Mouse (Mus musculus) hindbrain, embryonic 16.5 days (tissue): Measurements from ENCODE around the gene Gjb3. TPM values are rescaled to one million over a fixed set of nuclear protein-coding genes. Genes with fewer than 3 reads are reported as not detected.

ENCODE experiments used
- ATAC-seq: fragments of 200-750 bp; cut with Nextera tagmentation; 2 replicates; pipeline ENCODE4 v1.8.0; 2017; ENCODE audit warnings: moderate TSS enrichment, moderate library complexity
- H3K27ac ChIP-seq: fragments of 300-500 bp; sonication (generic); 2 replicates; pipeline ENCODE4 v1.5.1; 2014; ENCODE audit warnings: low read depth, mild to moderate bottlenecking, control low read depth, low read length, moderate library complexity
- H3K27me3 ChIP-seq: fragments of 300-500 bp; sonication (generic); replicated peaks from 2 replicates; pipeline ENCODE4 v1.6.1; 2014; ENCODE audit warnings: low read length; ENCODE audit not compliant: control insufficient read depth, insufficient read depth
- H3K36me3 ChIP-seq: fragments of 300-500 bp; sonication (generic); 2 replicates; pipeline ENCODE4 v1.6.1; 2014; ENCODE audit warnings: mild to moderate bottlenecking, low read length, moderate library complexity, mixed read lengths; ENCODE audit not compliant: control insufficient read depth, insufficient read depth
- H3K4me1 ChIP-seq: fragments of 300-500 bp; sonication (generic); 2 replicates; pipeline ENCODE4 v1.6.1; 2014; ENCODE audit warnings: low read depth, low read length; ENCODE audit not compliant: control insufficient read depth, insufficient read depth
- H3K4me2 ChIP-seq: fragments of 300-500 bp; sonication (generic); 2 replicates; pipeline ENCODE4 v1.6.1; 2014; ENCODE audit warnings: mild to moderate bottlenecking, low read length, control low read depth, moderate library complexity
- H3K4me3 ChIP-seq: fragments of 300-500 bp; sonication (generic); 2 replicates; pipeline ENCODE4 v1.5.1; 2014; ENCODE audit warnings: mild to moderate bottlenecking, low read length, control low read depth, moderate library complexity
- H3K9ac ChIP-seq: fragments of 300-500 bp; sonication (generic); 2 replicates; pipeline ENCODE4 v1.6.1; 2014; ENCODE audit warnings: low read depth, mild to moderate bottlenecking, control low read depth, low read length, moderate library complexity
- H3K9me3 ChIP-seq: fragments of 300-500 bp; sonication (generic); 2 replicates; pipeline ENCODE4 v1.6.1; 2014; ENCODE audit warnings: mild to moderate bottlenecking, low read length, moderate library complexity; ENCODE audit not compliant: control insufficient read depth
- WGBS: fragments of 180-500 bp; shearing (Covaris S2); extraction: QIAGEN DNeasy Blood & Tissue Kit; methylation state at CpG from one replicate; pipeline ENCODE4 v1.1.7; 2014; 5-methylcytosine and 5-hydroxymethylcytosine counted together
- polyA plus RNA-seq: library from polyadenylated mRNA; unstranded; fragments of >200 nt; fragmentation: Nextera tagmentation; extraction: Ambion mirVana; gene quantifications from 2 replicates; pipeline ENCODE4 v1.2.1, GENCODE M21; 2015

Gene Gjb3
- polyA plus RNA-seq, 1 experiment from 2014 or later, result 0.15 TPM

DNA sequence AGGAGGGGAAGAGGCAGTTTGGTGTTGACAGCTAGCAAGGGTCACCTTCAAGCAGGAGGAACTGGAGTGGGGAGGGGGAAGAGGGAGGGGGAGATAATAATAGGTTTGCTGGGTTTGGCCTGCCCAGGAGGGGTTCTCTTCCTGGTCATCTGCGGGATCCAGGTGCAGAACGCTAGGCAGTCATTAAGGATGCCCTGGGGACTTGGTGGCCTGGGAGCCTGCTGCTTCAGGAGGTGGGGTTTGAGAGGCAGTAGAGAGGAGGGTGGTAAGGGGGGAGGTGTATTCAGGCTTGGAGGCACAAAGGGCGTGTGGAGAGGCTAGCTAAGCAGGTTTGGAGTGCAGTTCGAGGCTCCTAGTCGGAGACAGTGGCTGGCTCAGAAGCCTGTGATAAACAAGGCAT, 34.8 kb upstream of the Gjb3 start:
- H3K9me3 ChIP-seq, result no peaks in the 10 kb centered on the region
- ATAC-seq, result no peak
- no peaks in the 10 kb centered on the region for H3K27me3 ChIP-seq
- H3K4me2 ChIP-seq, result no peak overlapping the region
- WGBS, result 22% methylated on average over 5 of the region's 5 CpGs
- H3K9ac ChIP-seq, result no peak overlapping the region
- no peak overlapping the region for H3K4me3 ChIP-seq
- H3K4me1 ChIP-seq, result peaks cover 7% of the 10 kb centered on the region; the same call in 1 of the 2 replicates
- H3K27ac ChIP-seq, result no peak overlapping the region
- no peaks in the 10 kb centered on the region for H3K36me3 ChIP-seq

DNA sequence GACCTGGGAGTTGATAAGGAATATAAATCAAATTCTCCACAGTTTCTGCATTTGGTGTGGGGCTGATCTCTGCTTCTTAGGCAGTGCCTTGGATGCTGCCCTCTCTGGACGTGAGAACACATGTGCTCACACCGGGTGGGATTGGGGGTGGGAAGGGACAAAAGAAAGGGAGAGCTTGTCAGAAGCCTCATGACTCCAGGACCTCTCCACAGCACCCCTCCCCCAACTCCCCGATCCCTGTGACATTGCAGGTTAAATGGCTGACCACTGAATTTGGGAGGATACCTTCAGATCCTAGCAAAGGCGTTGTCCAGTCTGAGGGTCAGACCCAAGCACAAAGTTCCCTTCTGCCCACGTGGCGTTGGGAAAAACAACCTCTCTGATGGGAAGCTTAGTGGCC, 33.8 kb upstream of the Gjb3 start:
- no peak for ATAC-seq
- Histone ChIP-seq H3K9me3 (no peaks in the 10 kb centered on the region), H3K4me2 (no peak overlapping the region), H3K4me1 (peaks cover 7% of the 10 kb centered on the region; the same call in 1 of the 2 replicates), H3K9ac (no peak overlapping the region), H3K4me3 (no peak overlapping the region), H3K36me3 (no peaks in the 10 kb centered on the region), H3K27me3 (no peaks in the 10 kb centered on the region), H3K27ac (no peak overlapping the region)
- WGBS, result 71% methylated on average over 6 of the region's 6 CpGs

DNA sequence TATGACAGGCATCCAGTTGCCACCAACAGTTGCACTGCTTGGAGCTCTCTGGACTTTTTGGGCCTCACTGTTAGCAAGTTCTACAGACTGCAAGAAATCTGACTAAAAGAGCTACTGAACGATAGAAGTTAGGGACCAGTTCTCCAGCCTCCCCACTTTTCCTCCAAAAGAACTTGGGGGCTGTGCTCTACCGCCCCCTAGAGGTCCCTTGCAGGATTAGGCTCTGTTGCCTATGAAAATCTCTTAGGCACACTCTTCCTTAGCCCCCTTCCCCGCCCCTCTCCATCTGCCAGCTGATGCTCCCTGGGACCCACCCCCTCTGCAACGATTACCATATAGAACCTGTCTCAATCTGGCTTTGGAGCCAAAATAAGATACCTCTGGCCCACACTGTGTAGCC, 32.7 kb upstream of the Gjb3 start:
- ATAC-seq, result no peak
- Histone ChIP-seq H3K9ac (no peak overlapping the region), H3K9me3 (no peaks in the 10 kb centered on the region), H3K4me2 (no peak overlapping the region), H3K27ac (no peak overlapping the region), H3K4me1 (peaks cover 2% of the 10 kb centered on the region; the same call in 1 of the 2 replicates), H3K4me3 (no peak overlapping the region), H3K36me3 (no peaks in the 10 kb centered on the region), H3K27me3 (no peaks in the 10 kb centered on the region)
- 55% methylated on average over 4 of the region's 4 CpGs for WGBS

DNA sequence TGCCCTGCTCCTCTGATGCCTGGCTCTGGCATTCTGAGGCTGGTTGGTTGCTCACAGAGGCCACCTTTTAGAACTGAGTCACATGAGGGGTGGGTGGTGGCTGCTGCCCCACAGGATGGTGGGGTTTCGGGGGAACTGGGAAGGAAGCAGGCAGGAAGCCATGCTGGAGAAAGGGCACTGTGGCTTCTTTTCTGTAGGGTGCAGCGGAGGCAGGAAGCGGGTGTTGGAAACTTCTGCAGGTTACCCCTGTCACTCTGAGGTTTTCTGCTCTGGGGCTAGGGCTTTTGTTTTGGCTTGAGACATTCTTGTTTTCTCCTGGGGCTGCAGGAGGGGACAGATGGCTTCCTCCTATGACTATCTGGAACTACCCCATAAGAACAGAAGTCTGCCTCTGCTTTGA, 31.9 kb upstream of the Gjb3 start:
- Histone ChIP-seq H3K27ac (no peak overlapping the region), H3K9me3 (no peaks in the 10 kb centered on the region), H3K4me2 (no peak overlapping the region), H3K27me3 (peaks cover 2% of the 10 kb centered on the region; the same call in 1 of the 2 replicates), H3K4me1 (peaks cover 2% of the 10 kb centered on the region; the same call in 1 of the 2 replicates), H3K9ac (no peak overlapping the region), H3K4me3 (no peak overlapping the region), H3K36me3 (no peaks in the 10 kb centered on the region)
- 75% methylated on average over 3 of the region's 3 CpGs for WGBS
- no peak for ATAC-seq

DNA sequence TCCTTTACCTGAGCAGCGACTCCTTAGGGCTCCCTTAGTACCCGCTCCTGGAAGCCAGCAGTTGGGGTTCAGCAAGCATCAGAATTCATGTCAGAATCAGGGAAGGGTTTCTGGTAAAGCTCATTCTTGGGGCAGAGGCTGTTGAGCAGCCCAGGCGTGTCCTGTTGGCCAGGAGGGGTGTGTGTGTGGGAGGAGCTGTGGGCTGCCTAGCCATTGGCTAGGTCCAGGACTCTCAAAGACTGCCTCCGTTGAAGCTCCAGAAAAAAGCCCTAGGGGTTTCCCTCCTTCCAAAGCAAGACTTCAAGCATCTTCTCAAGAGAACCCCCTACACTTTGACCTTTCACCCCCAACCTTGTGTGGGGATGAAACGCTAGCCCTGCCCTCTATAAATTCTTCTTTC, 27.4 kb upstream of the Gjb3 start, which contains the start of gene Gjb5:
Gene Gjb5 (minus strand): TSS at position 164 of the 400 bp plus-strand sequence.
- no peak within 1 kb of the TSS for H3K27ac ChIP-seq
- peaks cover 2% of the 10 kb centered on the region; the same call in 1 of the 2 replicates for H3K27me3 ChIP-seq
- no peaks in the 10 kb centered on the region; the same call in 1 of the 2 replicates for H3K4me1 ChIP-seq
- no peaks in the 10 kb centered on the region for H3K36me3 ChIP-seq
- H3K4me2 ChIP-seq, result no peak within 1 kb of the TSS
- no peak within 1 kb of the TSS for H3K4me3 ChIP-seq
- H3K9ac ChIP-seq, result no peak within 1 kb of the TSS
- H3K9me3 ChIP-seq, result no peaks in the 10 kb centered on the region
- 26% methylated on average over 5 of the region's 5 CpGs for WGBS
- ATAC-seq, result no peak

DNA sequence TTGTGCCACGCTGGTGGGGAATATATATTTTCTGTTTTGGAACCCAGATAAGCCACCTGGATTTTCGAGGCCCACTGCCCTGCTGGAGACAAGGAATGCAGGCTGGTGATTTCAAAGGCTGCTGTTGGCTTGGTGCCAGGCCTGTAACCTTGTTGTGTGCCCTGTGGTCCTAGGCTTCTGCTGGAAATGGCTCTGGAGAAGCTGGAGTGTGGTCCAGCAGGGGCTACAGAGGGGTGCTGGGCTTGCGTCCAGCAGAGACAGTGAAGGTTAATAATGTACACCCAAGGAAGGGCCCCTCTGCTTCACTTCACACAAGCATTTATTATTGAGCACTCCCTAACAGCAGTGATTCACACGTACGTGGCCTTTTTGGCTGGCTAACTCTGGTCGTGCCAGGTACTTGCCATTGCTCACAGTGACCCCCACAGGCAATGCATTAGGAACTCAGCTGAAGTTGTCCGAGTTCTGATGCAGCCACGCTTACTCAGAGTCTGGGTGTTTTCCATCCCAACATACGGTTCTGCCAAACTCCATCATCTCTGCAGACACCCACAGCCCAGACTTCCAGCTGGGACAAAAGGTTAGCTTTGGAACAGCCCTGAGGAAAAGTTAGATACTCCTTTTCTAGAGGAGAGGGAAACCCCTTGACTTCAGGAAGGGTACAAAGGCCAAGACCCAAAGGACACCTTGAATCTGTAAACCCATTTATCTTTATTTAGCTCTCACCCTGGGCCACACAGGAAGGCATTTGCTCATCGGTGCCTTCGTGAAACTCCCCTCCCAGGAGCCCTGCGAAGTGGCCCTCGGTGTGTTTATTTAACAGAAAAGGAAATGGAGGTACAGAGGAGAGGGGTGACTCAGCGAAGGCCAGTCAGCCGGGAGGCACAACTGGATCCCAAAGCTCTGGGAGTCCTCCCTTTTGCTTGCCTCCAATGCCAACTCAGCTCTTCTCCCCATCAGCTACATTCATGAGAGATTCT, 24.2 kb upstream of the Gjb3 start:
- no peak overlapping the region for H3K9ac ChIP-seq
- no peaks in the 10 kb centered on the region for H3K36me3 ChIP-seq
- peaks cover 2% of the 10 kb centered on the region; the same call in 1 of the 2 replicates for H3K27me3 ChIP-seq
- WGBS, result 63% methylated on average over 15 of the region's 15 CpGs
- no peak overlapping the region for H3K27ac ChIP-seq
- ATAC-seq, result no peak
- H3K4me3 ChIP-seq, result no peak overlapping the region
- no peak overlapping the region for H3K4me2 ChIP-seq
- H3K9me3 ChIP-seq, result no peaks in the 10 kb centered on the region
- no peaks in the 10 kb centered on the region; the same call in 1 of the 2 replicates for H3K4me1 ChIP-seq

DNA sequence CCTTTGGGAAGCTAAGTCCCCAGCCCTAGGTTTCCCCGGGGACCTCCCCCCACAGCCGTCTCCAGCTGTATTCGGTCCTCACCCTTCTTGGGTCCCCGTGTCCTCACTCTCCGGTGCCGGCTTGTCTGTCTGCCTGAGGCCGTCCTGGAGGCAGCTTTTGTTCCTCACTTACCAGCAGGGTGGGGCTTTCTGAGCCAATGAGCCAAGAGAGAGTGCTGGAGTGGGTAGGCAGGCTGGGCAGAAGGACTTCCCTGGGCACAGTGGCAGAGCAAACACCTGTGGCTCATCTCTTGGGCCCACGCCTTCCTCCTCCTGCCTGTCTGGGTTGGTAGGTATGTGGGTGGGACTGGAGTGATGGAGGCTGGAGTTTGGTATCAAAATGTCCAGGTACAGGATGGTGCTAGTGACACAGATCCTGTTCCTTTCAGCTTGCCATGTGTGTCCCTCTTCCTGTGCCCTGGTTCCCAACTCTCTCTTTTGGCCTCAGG, 23.4 kb upstream of the Gjb3 start, which contains the start of gene Gjb4:
Gene Gjb4 (minus strand): TSS at position 131 of the 488 bp plus-strand sequence.
- Histone ChIP-seq H3K36me3 (no peaks in the 10 kb centered on the region), H3K9me3 (no peaks in the 10 kb centered on the region), H3K9ac (no peak within 1 kb of the TSS), H3K4me3 (no peak within 1 kb of the TSS), H3K27ac (no peak within 1 kb of the TSS), H3K4me2 (no peak within 1 kb of the TSS), H3K27me3 (peaks cover 2% of the 10 kb centered on the region; the same call in 1 of the 2 replicates), H3K4me1 (no peaks in the 10 kb centered on the region; the same call in 1 of the 2 replicates)
- ATAC-seq, result no peak
- 37% methylated on average over 8 of the region's 8 CpGs for WGBS

DNA sequence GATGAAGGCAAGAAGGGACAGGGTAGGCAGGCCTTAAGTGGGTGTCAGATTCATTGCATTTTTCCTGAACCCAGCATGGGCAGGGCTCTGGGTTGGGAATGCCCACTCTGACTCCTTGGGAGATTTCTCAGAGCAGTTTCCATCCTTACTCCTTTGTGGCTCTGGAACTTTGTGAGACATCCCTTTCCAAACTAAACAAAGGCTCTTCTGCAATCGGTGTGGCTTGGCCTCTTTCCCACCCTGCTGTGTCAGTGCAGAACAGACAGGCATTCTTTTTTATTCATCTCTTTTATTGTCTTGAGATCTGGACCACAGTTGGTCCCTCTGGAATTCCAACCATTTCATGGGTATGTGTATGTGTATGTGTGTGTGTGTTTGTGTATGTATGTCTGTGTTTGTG, 21.9 kb upstream of the Gjb3 start:
- Histone ChIP-seq H3K27me3 (no peaks in the 10 kb centered on the region), H3K9me3 (no peaks in the 10 kb centered on the region), H3K36me3 (no peaks in the 10 kb centered on the region), H3K4me2 (no peak overlapping the region), H3K27ac (no peak overlapping the region), H3K4me1 (no peaks in the 10 kb centered on the region; the same call in 1 of the 2 replicates), H3K9ac (no peak overlapping the region), H3K4me3 (no peak overlapping the region)
- WGBS, result 11% methylated on average over 1 of the region's 1 CpGs
- ATAC-seq, result no peak
